Mouse (Mus musculus): Measurements from ENCODE around the gene Zfp523. TPM values are rescaled to one million over a fixed set of nuclear protein-coding genes. Genes with fewer than 3 reads are reported as not detected.
A peak's percentile ranks its signal among the peaks of the same experiment; 100 is the strongest.
"Not testable (repeated sequence)": the region's sequence is repeated elsewhere in the genome, so short reads cannot be mapped to it uniquely, and the experiment has no call there.

Gene Zfp523
- polyA plus RNA-seq, 1 experiment from 2014 or later = 41.4 TPM

DNA sequence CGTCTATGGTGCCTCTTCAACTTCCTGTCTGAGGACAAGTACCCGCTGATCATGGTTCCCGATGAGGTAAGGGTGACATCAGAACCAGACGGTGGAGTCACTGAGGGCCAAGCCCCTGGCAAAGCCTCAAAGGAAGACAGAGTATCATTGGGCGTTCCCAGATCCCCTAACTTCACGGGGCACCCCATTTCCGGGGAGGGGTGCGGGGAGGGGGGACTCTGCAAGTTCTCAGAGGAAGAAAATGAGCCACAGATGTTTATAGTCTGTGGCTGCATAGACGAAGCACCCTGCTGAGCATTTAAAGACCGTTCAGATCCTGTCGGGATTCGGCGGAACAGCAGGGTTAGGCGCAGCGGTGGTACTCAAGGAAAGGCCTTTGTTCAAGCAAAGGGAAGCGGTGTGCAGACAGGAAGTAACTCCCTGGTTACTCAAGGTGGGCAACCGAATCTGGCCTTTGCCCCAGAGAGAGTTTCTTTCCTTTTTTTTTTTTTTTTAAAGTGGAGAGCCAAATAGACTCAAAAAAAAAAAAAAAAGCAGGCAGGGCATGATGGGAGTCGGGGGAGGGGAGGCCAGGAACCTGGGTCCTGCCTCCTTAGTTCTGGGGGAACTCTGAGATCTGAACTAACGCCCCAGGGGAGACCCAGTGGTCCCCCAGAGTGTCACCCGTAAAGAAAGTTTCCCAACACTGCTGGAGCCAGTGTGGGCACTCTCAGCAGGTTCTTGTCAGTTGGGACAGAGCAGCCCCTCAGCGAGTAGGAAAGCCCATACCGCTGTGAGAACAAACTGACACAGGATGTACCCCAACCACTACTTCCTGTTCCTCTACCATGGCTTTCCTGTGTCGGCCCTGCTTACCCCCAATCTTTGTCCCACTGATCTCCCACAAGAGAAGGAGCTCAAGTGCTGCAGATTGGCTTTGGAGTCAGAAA is 41.1 kb downstream of the Zfp523 start:
- H3K4me1 ChIP-seq (replicated peaks) = peaks cover 16% of the 10 kb centered on the region
- ATAC-seq (ENCODE audit: low read depth) = no peak
- 20% methylated on average over 23 of the region's 23 CpGs for WGBS
- peak overlapping the region; percentile 38 for H3K27ac ChIP-seq (replicated peaks)
- no peaks in the 10 kb centered on the region for H3K9me3 ChIP-seq
- H3K4me3 ChIP-seq = no peak overlapping the region
- H3K27me3 ChIP-seq = peaks cover 8% of the 10 kb centered on the region
- no peak overlapping the region for H3K9ac ChIP-seq
- H3K4me2 ChIP-seq = peak overlapping the region; percentile 25; the same call in 1 of the 2 replicates
- no peaks in the 10 kb centered on the region for H3K36me3 ChIP-seq

DNA sequence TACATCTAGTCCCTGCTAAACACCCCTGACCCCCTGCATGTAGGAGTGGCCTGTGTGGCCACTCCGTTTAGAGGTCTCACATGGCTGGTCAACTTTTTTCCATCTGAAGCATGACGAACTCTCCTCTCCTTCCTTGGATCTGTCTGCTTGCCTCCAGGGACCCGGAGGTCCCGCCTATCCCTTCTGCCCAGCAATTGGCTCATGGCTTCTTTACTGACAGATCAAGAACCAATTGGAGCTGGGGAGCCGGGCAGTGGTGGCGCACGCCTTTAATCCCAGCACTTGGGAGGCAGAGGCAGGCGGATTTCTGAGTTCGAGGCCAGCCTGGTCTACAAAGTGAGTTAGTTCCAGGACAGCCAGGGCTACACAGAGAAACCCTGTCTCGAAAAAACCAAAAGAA is 45.5 kb downstream of the Zfp523 start:
- not testable (repeated sequence) for ATAC-seq (ENCODE audit: low read depth); H3K9ac ChIP-seq; H3K36me3 ChIP-seq; H3K4me2 ChIP-seq; H3K27ac ChIP-seq (replicated peaks); H3K9me3 ChIP-seq; H3K4me3 ChIP-seq; H3K27me3 ChIP-seq
- H3K4me1 ChIP-seq (replicated peaks) = peaks cover 33% of the 10 kb centered on the region
- WGBS = 96% methylated on average over 10 of the region's 10 CpGs

DNA sequence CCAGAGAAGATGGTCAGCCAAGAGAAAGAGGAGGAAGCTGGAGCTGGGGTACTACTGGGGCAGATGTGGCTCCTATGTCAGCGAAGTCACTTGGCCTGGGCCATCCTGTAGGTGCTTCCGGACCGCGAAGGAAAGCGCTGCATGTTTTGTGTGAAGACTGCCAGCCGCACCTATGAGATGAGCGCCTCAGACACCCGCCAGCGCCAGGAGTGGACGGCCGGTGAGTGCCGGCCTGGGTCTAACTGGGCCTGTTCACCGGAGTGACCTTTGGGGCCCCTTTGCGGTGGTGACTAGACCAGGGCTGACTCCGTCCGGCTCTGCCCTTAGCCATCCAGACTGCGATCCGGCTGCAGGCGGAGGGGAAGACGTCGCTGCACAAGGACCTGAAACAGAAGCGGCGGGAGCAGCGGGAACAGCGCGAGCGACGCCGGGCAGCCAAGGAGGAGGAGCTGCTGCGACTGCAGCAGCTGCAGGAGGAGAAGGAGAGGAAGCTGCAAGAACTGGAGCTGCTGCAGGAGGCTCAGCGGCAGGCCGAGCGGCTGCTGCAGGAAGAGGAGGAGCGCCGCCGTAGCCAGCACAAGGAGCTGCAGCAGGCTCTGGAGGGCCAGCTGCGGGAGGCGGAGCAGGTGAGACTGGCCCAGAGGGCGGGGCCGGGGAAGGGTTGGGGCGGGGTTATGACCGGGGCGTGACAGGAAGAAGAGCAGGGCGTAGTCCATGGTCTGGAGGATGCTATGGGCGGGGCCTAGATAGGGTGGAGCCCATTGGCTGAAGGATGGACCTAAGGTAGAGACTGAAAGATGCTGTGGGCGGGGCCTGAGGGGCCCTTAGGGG is 46.8 kb downstream of the Zfp523 start:
- H3K27me3 ChIP-seq = 0 out of 2 replicates have a peak, but pooled peaks cover 6% of the 10 kb centered on the region
- WGBS = under 1% methylated on average over 46 of the region's 46 CpGs
- H3K4me2 ChIP-seq = peak overlapping the region; percentile 92
- peak overlapping the region; percentile 51 for H3K4me3 ChIP-seq
- peaks cover 22% of the 10 kb centered on the region for H3K4me1 ChIP-seq (replicated peaks)
- H3K36me3 ChIP-seq = no peaks in the 10 kb centered on the region
- peak overlapping the region; percentile 89 for H3K9ac ChIP-seq
- H3K9me3 ChIP-seq = no peaks in the 10 kb centered on the region
- peak overlapping the region; percentile 88 for H3K27ac ChIP-seq (replicated peaks)
- ATAC-seq (ENCODE audit: low read depth) = peak; percentile 85

DNA sequence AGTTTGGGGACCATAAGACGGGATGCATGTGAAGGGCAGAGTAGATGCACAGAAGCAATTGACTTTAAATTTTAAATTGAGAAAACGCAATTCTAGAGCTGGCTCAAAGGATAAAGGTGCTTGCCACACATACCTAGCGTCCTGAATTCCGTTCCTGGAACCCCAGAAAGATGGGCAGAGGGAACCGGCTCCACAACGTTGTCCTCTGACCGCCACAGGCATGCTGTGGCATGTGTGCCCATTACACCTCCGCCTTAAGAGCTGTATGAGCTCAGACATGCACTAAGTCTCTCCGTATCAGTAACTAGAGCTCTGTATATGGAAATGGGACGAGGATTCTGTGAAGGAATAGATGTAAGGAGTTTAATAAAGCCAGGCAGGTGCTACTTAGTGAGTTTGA is 47.7 kb downstream of the Zfp523 start:
- Histone ChIP-seq H3K4me1 (replicated peaks) (peaks cover 22% of the 10 kb centered on the region), H3K36me3 (no peaks in the 10 kb centered on the region), H3K27ac (replicated peaks) (no peak overlapping the region; the same call in 1 of the 2 replicates), H3K4me3 (no peak overlapping the region), H3K9me3 (no peaks in the 10 kb centered on the region), H3K27me3 (0 out of 2 replicates have a peak, but pooled peaks cover 6% of the 10 kb centered on the region), H3K4me2 (no peak overlapping the region), H3K9ac (no peak overlapping the region)
- ATAC-seq (ENCODE audit: low read depth) = no peak
- WGBS = 88% methylated on average over 10 of the region's 10 CpGs

DNA sequence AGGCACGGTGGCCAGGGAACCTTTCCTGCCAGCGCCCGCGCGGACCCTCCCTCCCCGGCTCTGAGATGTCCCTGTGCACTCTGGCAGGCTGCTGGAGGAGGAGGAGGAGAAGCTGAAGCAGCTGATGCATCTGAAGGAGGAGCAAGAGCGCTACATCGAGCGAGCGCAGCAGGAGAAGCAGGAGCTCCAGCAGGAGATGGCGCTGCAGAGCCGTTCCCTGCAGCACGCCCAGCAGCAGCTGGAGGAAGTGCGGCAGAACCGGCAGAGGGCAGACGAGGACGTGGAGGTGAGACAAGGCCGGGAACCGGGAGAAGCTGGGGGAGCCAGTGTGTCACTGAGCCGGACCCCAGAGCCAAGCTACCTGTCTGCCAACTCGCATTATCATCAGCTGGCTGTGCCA is 49.1 kb downstream of the Zfp523 start:
- Histone ChIP-seq H3K4me1 (replicated peaks) (peaks cover 22% of the 10 kb centered on the region), H3K4me2 (peak overlapping the region; percentile 58), H3K36me3 (no peaks in the 10 kb centered on the region), H3K27ac (replicated peaks) (peak overlapping the region; percentile 39), H3K9me3 (no peaks in the 10 kb centered on the region), H3K9ac (peak overlapping the region; percentile 59), H3K4me3 (peak overlapping the region; percentile 36), H3K27me3 (0 out of 2 replicates have a peak, but pooled peaks cover 6% of the 10 kb centered on the region)
- ATAC-seq (ENCODE audit: low read depth) = peak; percentile 41; the same call in 1 of the 2 replicates
- WGBS = under 1% methylated on average over 21 of the region's 21 CpGs

DNA sequence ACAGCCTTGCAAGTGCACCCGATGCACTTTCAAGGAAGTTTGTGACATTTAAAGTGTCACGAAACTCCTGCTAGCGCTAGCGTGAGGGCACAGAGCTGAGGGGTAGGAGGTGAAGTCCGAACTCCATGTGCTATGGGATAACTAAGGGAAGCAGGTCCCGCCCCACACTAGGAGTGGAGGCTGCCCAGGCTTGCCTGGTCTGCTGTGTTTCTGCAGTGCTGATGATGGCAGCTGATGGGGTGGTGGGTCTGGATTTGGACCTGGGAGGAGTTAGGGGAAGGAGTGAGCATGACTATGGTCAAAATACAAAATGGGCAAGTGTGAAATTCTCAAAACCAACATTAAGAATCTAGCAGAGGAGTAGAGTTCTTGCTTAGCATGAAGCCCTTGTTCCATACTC is 53.6 kb downstream of the Zfp523 start:
- H3K9me3 ChIP-seq = no peaks in the 10 kb centered on the region
- H3K4me3 ChIP-seq = no peak overlapping the region
- H3K27ac ChIP-seq (replicated peaks) = no peak overlapping the region
- H3K9ac ChIP-seq = no peak overlapping the region
- 87% methylated on average over 6 of the region's 6 CpGs for WGBS
- no peak for ATAC-seq (ENCODE audit: low read depth)
- peaks cover 29% of the 10 kb centered on the region for H3K4me1 ChIP-seq (replicated peaks)
- H3K27me3 ChIP-seq = no peaks in the 10 kb centered on the region
- no peaks in the 10 kb centered on the region for H3K36me3 ChIP-seq
- H3K4me2 ChIP-seq = no peak overlapping the region

DNA sequence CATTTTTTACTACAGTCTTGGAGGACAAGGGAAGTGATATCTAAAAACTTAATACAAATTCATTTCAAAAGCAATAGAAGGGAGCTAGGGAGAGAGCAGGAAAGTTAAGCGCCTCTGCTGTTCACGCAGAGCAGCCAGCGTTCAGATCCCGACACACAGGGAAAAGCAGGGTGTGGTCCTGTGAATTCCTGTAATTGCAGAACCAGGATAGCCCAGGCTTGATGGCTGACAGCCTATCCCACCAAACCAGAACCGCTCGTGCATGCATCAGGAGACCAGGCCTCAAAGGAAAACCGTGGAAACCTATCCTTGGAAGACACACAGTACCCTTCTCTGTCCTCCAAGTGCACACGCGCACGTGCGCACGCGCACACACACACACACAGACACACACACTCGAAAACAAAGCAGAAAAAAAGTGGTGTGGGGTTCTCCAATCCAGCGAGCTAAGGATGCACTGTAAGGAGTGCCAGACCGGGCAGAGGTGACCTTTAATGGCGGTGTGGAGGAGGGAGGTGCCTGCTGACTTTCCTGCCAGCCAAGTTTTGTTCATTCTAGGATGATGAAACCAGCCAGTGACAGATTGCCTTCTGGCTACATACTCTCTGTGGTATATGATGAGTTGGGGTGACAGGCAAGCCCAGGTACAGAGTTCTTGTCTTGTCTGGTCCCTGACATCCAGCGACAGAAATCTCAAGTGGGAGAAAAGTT is 54.3 kb downstream of the Zfp523 start:
- no peak for ATAC-seq (ENCODE audit: low read depth)
- WGBS = 85% methylated on average over 18 of the region's 18 CpGs
- H3K27me3 ChIP-seq = no peaks in the 10 kb centered on the region

DNA sequence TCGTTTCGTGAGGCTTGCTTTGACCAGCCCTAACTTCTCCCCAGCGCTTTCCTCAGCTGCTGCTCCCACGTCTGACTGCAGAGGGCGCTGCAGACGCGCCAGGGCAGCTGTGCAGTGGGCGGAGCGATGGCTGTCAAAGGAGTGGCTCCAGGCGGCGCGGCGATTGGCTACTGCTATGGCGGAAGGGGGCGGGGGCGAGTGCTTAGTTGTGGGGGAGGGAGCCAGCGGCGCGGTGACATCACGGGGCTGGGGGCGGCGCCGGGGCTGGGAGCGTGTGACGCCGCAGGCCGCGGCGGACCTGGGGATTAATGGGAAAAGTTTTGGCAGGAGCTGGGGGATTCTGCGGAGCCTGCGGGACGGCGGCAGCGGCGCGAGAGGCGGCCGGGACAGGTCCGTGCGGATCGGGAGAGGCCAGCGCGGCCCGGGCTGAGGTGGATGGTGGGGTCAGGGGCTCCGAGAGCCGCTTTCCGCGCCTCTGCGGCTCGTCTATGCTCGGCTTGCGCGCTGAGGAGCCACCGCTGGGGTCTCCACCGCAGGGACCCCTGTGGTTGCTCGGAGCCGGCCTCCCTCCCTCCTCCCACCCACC is 55.6 kb downstream of the Zfp523 start, which contains the start of gene Ppard:
Gene Ppard, plus strand, starts transcription at position 226 of the 586 bp plus-strand sequence.
- peak; percentile 94 for ATAC-seq (ENCODE audit: low read depth)
- peak within 1 kb of the TSS; percentile 73 for H3K4me3 ChIP-seq
- no peaks in the 10 kb centered on the region for H3K27me3 ChIP-seq
- peak within 1 kb of the TSS; percentile 81 for H3K4me2 ChIP-seq
- H3K36me3 ChIP-seq = no peaks in the 10 kb centered on the region
- peaks cover 39% of the 10 kb centered on the region for H3K4me1 ChIP-seq (replicated peaks)
- H3K9ac ChIP-seq = peak within 1 kb of the TSS; percentile 80
- H3K9me3 ChIP-seq = no peaks in the 10 kb centered on the region
- WGBS = under 1% methylated on average over 57 of the region's 57 CpGs
- peak within 1 kb of the TSS; percentile 59; the same call in 1 of the 2 replicates for H3K27ac ChIP-seq (replicated peaks)

More for the DNA sequence above, 54.3 kb downstream of the Zfp523 start:
- Histone ChIP-seq H3K9me3 (no peaks in the 10 kb centered on the region), H3K4me3 (no peak overlapping the region), H3K4me1 (replicated peaks) (peaks cover 29% of the 10 kb centered on the region), H3K4me2 (no peak overlapping the region), H3K27ac (replicated peaks) (no peak overlapping the region), H3K9ac (no peak overlapping the region), H3K36me3 (no peaks in the 10 kb centered on the region)

DNA sequence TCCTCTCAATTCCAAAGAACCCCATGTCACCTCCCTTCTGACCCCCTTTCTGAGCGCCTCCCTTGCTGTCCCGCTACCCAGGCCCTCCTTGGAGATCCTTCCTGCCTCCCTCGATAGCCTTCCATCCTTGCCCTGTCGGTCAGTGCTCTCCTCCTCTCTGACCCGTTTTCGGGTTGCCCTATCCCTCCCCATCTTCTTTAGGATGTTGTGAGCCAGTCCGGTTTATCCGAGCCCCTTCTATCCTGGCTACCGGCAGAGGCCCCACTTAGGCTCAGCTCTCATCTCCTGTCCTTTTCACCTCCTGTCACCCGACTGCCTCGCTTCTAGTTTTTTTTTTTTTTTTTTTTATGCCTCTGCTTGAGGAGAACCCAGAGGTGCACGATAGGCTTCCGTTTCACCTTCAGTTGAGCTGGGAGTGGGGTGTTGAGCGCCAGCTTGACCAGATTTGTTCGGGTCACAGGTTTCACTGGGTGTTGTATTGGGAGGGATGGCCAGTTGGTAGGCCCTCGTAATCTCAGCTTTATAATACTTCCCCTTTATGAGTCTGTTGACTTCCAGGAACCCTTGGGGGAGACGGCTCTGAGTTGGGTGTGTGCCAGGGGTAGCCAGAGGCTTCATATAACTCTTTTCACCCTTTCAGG is 56.3 kb downstream of the Zfp523 start:
- peak overlapping the region; percentile 81 for H3K4me2 ChIP-seq
- no peaks in the 10 kb centered on the region for H3K9me3 ChIP-seq
- peaks cover 42% of the 10 kb centered on the region for H3K4me1 ChIP-seq (replicated peaks)
- ATAC-seq (ENCODE audit: low read depth) = no peak; the same call in 1 of the 2 replicates
- H3K9ac ChIP-seq = peak overlapping the region; percentile 80
- H3K4me3 ChIP-seq = peak overlapping the region; percentile 73
- 4% methylated on average over 17 of the region's 17 CpGs for WGBS
- H3K27me3 ChIP-seq = no peaks in the 10 kb centered on the region
- no peaks in the 10 kb centered on the region for H3K36me3 ChIP-seq
- peak overlapping the region; percentile 59; the same call in 1 of the 2 replicates for H3K27ac ChIP-seq (replicated peaks)

DNA sequence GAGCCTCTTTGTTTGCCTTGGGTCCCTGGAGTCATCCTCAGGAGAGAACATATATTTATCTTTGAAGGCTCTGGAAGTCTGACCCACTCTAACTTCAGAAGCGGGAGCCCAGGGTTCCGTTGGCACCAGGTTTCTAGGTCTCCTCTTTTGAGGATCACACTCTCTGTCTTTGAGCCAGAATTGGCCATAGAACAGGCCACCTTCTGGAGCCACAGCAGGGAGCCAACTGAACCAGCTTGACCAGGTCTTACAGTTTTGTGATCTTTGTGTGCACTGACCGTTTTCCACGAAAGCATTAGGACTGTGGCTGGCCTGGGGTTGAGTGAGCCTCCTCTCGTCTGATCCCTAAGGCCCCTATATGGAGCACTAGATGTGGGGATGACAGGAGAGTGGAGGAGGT is 57.7 kb downstream of the Zfp523 start:
- Histone ChIP-seq H3K4me3 (no peak overlapping the region), H3K4me2 (peak overlapping the region; percentile 81), H3K27ac (replicated peaks) (no peak overlapping the region), H3K36me3 (0 out of 2 replicates have a peak, but pooled peaks cover 3% of the 10 kb centered on the region), H3K9me3 (no peaks in the 10 kb centered on the region), H3K4me1 (replicated peaks) (peaks cover 42% of the 10 kb centered on the region), H3K27me3 (no peaks in the 10 kb centered on the region), H3K9ac (peak overlapping the region; percentile 41; the same call in 1 of the 2 replicates)
- 71% methylated on average over 5 of the region's 5 CpGs for WGBS
- no peak for ATAC-seq (ENCODE audit: low read depth)
